Mouse (Mus musculus) C2C12 (cell line): Measurements from ENCODE around the gene Cacna1a.

Experiments used
- CEBPB ChIP-seq: IDR thresholded peaks from one replicate; pipeline ENCODE4 v1.6.1; 2011; ENCODE audit warnings: low read depth, mild to moderate bottlenecking, control low read depth, moderate library complexity
- CTCF ChIP-seq: IDR thresholded peaks from one replicate; pipeline ENCODE4 v1.5.1; 2011; ENCODE audit not compliant: control insufficient read depth, insufficient read depth, insufficient read length
- FOSL1 ChIP-seq: IDR thresholded peaks from one replicate; pipeline ENCODE4 v1.8.0; 2011; ENCODE audit warnings: mild to moderate bottlenecking, low read length; ENCODE audit not compliant: poor library complexity, insufficient read depth, severe bottlenecking
- MAX ChIP-seq: IDR thresholded peaks from one replicate; pipeline ENCODE4 v1.6.1; 2011; ENCODE audit warnings: mild to moderate bottlenecking, control low read depth
- MYOD1 ChIP-seq: IDR thresholded peaks from one replicate; pipeline ENCODE4 v1.6.1; 2011; ENCODE audit warnings: low read depth; ENCODE audit not compliant: control insufficient read depth, insufficient read length
- MYOG ChIP-seq: IDR thresholded peaks from one replicate; pipeline ENCODE4 v1.6.1; 2011; ENCODE audit not compliant: control insufficient read depth, insufficient read length; ENCODE audit errors: extremely low read depth
- USF1 ChIP-seq: IDR thresholded peaks from one replicate; pipeline ENCODE4 v1.6.1; 2011; ENCODE audit warnings: low read depth, mild to moderate bottlenecking, control low read depth, moderate library complexity

DNA sequence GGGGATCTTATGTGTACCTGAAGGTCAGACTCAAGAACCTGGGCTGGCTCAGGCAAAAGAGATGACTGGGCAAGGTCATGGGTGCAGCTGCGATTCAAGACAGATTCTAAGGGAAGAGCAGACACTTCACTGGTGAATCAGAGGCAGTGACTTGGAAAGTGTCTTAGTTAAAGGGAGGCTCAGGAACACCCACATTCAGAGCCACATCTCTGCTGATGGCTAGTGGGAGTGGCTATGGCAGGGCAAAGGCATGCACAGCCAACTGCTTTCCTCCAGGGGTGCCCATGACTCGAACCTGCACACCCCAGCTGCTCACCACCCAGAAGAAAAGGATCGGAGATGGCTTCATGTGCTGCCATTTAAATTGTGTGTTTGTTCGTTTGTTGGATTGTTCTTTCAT is 169.7 kb downstream of the Cacna1a start:
- no peak for TF ChIP-seq CTCF
- no peak for TF ChIP-seq CEBPB
- no peak for TF ChIP-seq MAX
- no peak for TF ChIP-seq MYOD1
- TF ChIP-seq USF1: no peak
- TF ChIP-seq MYOG: no peak
- TF ChIP-seq FOSL1: no peak
